Mouse (Mus musculus) liver, embryonic 14.5 days (tissue): ENCODE measurements at regions not wholly inside any gene's neighbourhood (a gene's known extent, or its start where the extent isn't known, plus 50 kb on each side); places are given as distances from the start of the nearest gene placed in this dataset.
"Not testable (repeated sequence)": the region's sequence is repeated elsewhere in the genome, so short reads cannot be mapped to it uniquely, and the experiment has no call there.

Source experiments
- ATAC-seq: fragments of 200-750 bp; cut with Nextera tagmentation; 2 replicates; pipeline ENCODE4 v1.8.0; 2017; ENCODE audit warnings: moderate number of reproducible peaks, mild to moderate bottlenecking, moderate library complexity; ENCODE audit not compliant: insufficient read depth
- DNase-seq, 3 experiments: peaks; one replicate each; pipeline ENCODE4 v3.0.0-alpha.2; 2012 to 2013; ENCODE audit warnings: low read depth in 3 of 3, low spot score in 3 of 3
- H3K27ac ChIP-seq: fragments of 300-500 bp; sonication (generic); 2 replicates; pipeline ENCODE4 v1.5.1; 2014; ENCODE audit warnings: moderate library complexity, mild to moderate bottlenecking, control low read depth, inconsistent platforms
- H3K27me3 ChIP-seq: fragments of 300-500 bp; sonication (generic); 2 replicates; pipeline ENCODE4 v1.6.1; 2014; ENCODE audit warnings: mild to moderate bottlenecking, low read length, moderate library complexity; ENCODE audit not compliant: control insufficient read depth, insufficient read depth
- H3K36me3 ChIP-seq: fragments of 300-500 bp; sonication (generic); replicated peaks from 2 replicates; pipeline ENCODE4 v1.6.1; 2014; ENCODE audit warnings: low read depth; ENCODE audit not compliant: control insufficient read depth, insufficient read depth
- H3K4me1 ChIP-seq, 2 experiments: fragments of 200-500 bp in 1 of 2; fragments of 300-500 bp in 1 of 2; sonication (generic) in 1 of 2; replicated peaks; 2 replicates each; pipeline ENCODE4 v1.6.1; 2012 to 2014; ENCODE audit warnings: antibody characterized with exemption in 1 of 2, inconsistent platforms in 1 of 2, low read length in 1 of 2; ENCODE audit not compliant: control insufficient read depth in 2 of 2, insufficient read depth in 2 of 2
- H3K4me2 ChIP-seq: fragments of 300-500 bp; sonication (generic); 2 replicates; pipeline ENCODE4 v1.6.1; 2014; ENCODE audit warnings: low read depth, mild to moderate bottlenecking, control low read depth, moderate library complexity
- H3K4me3 ChIP-seq, 2 experiments: fragments of 200-500 bp in 1 of 2; fragments of 300-500 bp in 1 of 2; sonication (generic) in 1 of 2; 2 replicates each; pipeline ENCODE4 v1.5.1; 2012 to 2014; ENCODE audit warnings: low read depth in 2 of 2, low read length in 2 of 2, mild to moderate bottlenecking in 2 of 2, control low read depth in 1 of 2, inconsistent platforms in 1 of 2, moderate library complexity in 1 of 2; ENCODE audit not compliant: insufficient read depth in 1 of 2
- H3K9ac ChIP-seq: fragments of 300-500 bp; sonication (generic); replicated peaks from 2 replicates; pipeline ENCODE4 v1.6.1; 2014; ENCODE audit warnings: mild to moderate bottlenecking, control low read depth, moderate library complexity
- H3K9me3 ChIP-seq: fragments of 300-500 bp; sonication (generic); 2 replicates; pipeline ENCODE4 v1.6.1; 2016; ENCODE audit warnings: low read length, mixed read lengths; ENCODE audit not compliant: control insufficient read depth
- CTCF ChIP-seq: IDR thresholded peaks from 2 replicates; pipeline ENCODE4 v1.5.1; 2016; ENCODE audit warnings: antibody characterized with exemption, low read depth, control low read depth
- WGBS: fragments of 180-500 bp; shearing (Covaris S2); extraction: QIAGEN DNeasy Blood & Tissue Kit; methylation state at CpG from one replicate; pipeline ENCODE4 v1.1.7; 2014; ENCODE audit not compliant: insufficient replicate concordance; 5-methylcytosine and 5-hydroxymethylcytosine counted together

- 2% methylated on average over 27 of the region's 27 CpGs for WGBS
- peak overlapping the region; percentile 23 for H3K27ac ChIP-seq
- ATAC-seq (peak; percentile 92), DNase-seq (peak; percentile 56 to 59 (median 58))
- H3K9ac ChIP-seq: peak overlapping the region; percentile 65
- not testable (repeated sequence) for H3K4me1 ChIP-seq, H3K9me3 ChIP-seq, H3K36me3 ChIP-seq, H3K27me3 ChIP-seq
- peak overlapping the region; percentile 62 to 98 for H3K4me3 ChIP-seq
- H3K4me2 ChIP-seq: peak overlapping the region; percentile 62
Observed at GRCm38 (mm10) chr13:74563483-74564330, 69.9 kb upstream of the Zfp825 start.

- not testable (repeated sequence) for ATAC-seq, H3K9me3 ChIP-seq, H3K27me3 ChIP-seq, H3K36me3 ChIP-seq, H3K4me1 ChIP-seq, DNase-seq
- WGBS: 4% methylated on average over 2 of the region's 2 CpGs
- peak overlapping the region; percentile 62 for H3K4me2 ChIP-seq
- peak overlapping the region; percentile 23 for H3K27ac ChIP-seq
- H3K4me3 ChIP-seq: peak overlapping the region; percentile 62 to 98
- peak overlapping the region; percentile 65 for H3K9ac ChIP-seq
Observed at GRCm38 (mm10) chr13:74564331-74564727, 70.5 kb upstream of the Zfp825 start.

- not testable (repeated sequence) for H3K27me3 ChIP-seq, H3K4me1 ChIP-seq, H3K36me3 ChIP-seq, H3K9me3 ChIP-seq, H3K27ac ChIP-seq, H3K4me3 ChIP-seq, ATAC-seq, H3K4me2 ChIP-seq, DNase-seq, H3K9ac ChIP-seq
- TF ChIP-seq CTCF: peak; percentile 36; the same call in 1 of the 2 replicates
- 51% methylated on average over 4 of the region's 4 CpGs for WGBS
Observed at GRCm38 (mm10) chr13:74569967-74570366, 69.4 kb upstream of the Erap1 start.
